Mouse (Mus musculus) heart, postnatal 0 days (tissue): ENCODE results near the gene Gm42372.

Experiments used
- CTCF ChIP-seq: IDR thresholded peaks from 2 replicates; pipeline ENCODE4 v1.5.1; 2016; ENCODE audit warnings: antibody characterized with exemption, control low read depth, low read depth
- EP300 ChIP-seq: IDR thresholded peaks from 2 replicates; pipeline ENCODE4 v1.6.1; 2016; ENCODE audit warnings: antibody characterized with exemption, low read depth

- TF ChIP-seq CTCF (no peak), EP300 (no peak)
Measured at GRCm38 (mm10) chr7:16978173-16978572, 4.7 kb upstream of the Gm42372 start.
